Mouse (Mus musculus) adipocyte (in vitro differentiated cells): ENCODE results near the gene Myo5c.
A peak's percentile ranks its signal among the peaks of the same experiment; 100 is the strongest.

ENCODE experiments used
- DNase-seq: peaks from one replicate; pipeline ENCODE4 v3.0.0-alpha.2; 2016; ENCODE audit warnings: low spot score

Myo5c gene

DNA sequence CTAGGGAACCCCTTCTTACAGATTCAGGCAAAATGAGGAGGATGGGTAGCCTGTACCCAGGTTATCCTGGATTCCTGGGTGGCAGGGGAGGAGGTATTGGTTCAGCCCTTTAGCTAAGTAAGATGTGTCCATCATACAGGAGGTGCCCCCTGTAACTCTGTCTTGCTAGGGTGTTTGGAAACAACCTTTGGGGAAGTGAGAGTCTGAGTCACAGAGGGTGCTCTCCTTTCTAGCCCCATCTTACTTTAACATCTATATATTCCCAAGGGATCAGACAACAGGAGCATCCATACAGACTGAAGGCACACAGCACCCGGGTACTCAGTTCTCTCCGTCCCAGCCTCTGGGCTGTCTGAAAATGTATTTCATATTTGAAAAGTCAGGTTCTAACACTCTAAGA lies 50.4 kb downstream of the Myo5c start:
- DNase-seq, result no peak

- DNase-seq, result peak; percentile 77
Measured at GRCm38 (mm10) chr9:75282830-75283229, 51.0 kb downstream of the Myo5c start.

- DNase-seq, result no peak
Measured at GRCm38 (mm10) chr9:75283636-75284035, 51.8 kb downstream of the Myo5c start.

DNA sequence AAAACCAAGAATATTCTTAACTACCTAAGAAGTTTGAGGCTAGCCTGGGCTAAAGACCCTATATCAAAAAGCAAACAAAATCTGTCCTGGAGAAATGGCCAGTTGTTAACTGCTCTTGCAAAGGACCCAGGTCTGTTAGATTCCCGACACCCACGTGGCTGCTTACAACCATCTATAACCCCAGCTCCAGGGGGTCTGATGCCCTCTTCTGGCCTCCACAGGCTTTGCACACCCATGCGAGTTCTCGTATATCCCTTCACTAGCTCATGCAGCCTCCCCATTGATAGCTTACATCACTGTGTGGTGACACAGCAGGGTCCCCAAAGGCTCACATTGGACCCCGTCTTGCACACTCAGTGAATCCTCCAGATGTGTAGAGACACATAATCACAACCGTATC lies 53.5 kb downstream of the Myo5c start:
- DNase-seq, result no peak

DNA sequence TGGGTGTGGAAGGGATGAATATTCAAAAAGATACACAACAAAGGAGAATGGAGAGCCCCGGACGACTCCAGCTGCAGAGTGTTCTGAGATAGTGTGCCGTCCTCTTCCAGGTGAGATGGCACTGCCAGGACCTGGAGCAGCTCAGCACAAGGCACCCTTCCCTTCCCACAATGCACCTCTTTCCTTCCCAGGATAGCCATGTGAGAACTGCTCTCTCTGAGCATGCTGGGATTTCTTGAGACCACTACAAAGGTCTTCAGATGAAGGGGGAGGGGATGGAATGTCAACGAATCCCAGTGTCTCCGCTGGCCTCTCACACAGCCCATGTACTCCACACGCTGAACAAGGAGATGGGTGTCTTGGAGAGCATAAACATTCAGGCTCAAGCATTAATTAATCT lies 55.8 kb downstream of the Myo5c start:
- no peak for DNase-seq

GRCm38 (mm10) chr9:75289545-75289944 lies 57.7 kb downstream of the Myo5c start:
- DNase-seq, result peak; percentile 41

- DNase-seq, result peak; percentile 54
Measured at GRCm38 (mm10) chr9:75299342-75299741, 67.5 kb downstream of the Myo5c start.

DNA sequence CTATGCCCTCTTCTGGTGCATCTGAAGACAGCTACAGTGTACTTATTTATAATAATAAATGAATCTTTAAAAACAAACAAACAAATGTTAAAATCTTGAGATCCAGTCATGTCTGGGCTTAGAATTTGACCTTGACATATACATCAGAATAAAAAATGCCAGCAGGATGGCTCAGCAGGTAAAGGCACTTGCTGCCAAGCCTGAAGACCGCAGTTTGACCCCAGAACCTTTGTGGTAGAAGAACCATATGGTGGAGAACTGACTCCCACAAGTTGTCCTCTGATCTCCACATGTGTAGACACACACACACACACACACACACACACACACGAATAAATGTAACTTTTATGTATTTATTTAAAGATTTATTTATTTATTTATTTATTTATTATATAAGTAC lies 71.2 kb downstream of the Myo5c start:
- DNase-seq, result no peak

GRCm38 (mm10) chr9:75303701-75304261 lies 72.0 kb downstream of the Myo5c start:
- no peak for DNase-seq

- no peak for DNase-seq
Measured at GRCm38 (mm10) chr9:75304286-75304685, 72.5 kb downstream of the Myo5c start.

DNA sequence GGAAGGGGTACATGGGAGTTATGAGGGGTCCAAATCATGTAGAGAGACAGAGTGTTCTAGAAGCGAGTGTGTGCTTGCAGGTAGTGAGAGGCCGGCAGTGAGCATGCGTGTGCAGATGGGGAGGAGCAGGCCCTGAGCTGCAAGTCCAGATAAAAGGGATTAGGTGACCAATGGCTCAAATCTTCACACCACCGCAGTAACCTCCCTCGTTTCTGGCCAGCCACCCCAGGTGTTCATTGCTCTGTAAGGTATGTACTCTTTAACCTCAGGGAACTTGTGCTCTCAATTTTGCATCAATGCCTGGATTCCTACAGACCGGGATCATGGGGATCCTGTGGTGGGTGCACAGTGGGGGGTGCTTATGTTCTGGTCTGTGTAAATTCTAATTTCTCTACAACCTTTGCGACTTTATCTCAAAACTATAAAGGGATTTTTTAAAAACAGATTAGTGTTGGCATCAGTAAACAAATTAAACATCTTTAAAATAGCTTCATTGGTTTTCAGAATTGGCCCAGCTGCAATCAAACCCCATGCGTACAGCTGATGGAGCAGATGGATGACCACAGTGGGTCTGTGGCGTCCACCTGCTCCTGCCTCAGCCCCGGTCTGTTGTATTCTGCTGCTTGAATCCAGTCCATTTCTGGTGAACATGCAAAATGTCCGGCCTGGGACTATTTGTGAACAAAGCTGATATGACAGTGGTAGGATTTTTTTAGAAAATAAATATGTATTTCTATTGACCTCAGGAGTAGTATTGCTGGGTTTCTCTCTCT lies 74.5 kb downstream of the Myo5c start, which contains the start of gene Gnb5:
TSS of gene Gnb5 (plus strand) at position 163 of the 773 bp plus-strand sequence.
- no peak for DNase-seq

- no peak for DNase-seq
Measured at GRCm38 (mm10) chr9:75307015-75307414, 75.2 kb downstream of the Myo5c start.

GRCm38 (mm10) chr9:75308621-75309020 lies 76.8 kb downstream of the Myo5c start:
- DNase-seq, result no peak

- peak; percentile 78 for DNase-seq
Measured at GRCm38 (mm10) chr9:75312008-75312407, 80.2 kb downstream of the Myo5c start.

- peak; percentile 60 for DNase-seq
Measured at GRCm38 (mm10) chr9:75313138-75313831, 81.5 kb downstream of the Myo5c start.

- peak; percentile 47 for DNase-seq
Measured at GRCm38 (mm10) chr9:75313832-75314516, 82.2 kb downstream of the Myo5c start.

DNA sequence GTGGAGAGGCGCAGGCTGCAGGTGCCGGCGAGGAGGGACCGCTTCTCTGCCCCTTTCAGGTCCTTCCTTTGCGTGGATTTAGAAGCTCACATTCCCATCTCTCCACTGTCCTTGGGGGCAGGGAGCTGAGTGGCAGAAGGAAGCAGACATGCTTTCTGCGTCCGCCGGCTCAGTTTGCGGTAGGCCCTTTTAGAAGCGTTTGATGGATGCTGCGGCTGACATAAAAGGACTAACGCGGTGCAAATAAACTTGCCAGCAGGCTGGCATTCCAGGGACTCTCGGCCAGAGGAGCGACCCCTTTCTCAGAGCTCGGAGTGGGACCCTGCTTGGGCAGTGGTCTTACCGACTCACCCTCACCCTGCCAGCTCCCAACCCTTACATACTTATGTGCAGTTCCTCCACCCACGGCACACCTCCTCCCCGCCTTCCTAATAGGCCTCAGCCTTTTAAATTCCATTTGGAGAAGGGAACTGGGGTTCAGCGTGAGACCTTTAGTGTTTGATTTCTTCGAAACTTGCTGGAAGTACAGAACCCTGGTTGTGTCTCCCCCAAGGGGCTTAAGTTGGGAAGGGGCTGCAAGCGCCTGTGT lies 82.8 kb downstream of the Myo5c start:
- peak; percentile 20 for DNase-seq

GRCm38 (mm10) chr9:75315238-75315637 lies 83.4 kb downstream of the Myo5c start:
- no peak for DNase-seq

- no peak for DNase-seq
Measured at GRCm38 (mm10) chr9:75316771-75317170, 85.0 kb downstream of the Myo5c start.

- no peak for DNase-seq
Measured at GRCm38 (mm10) chr9:75318196-75318595, 86.4 kb downstream of the Myo5c start.

- no peak for DNase-seq
Measured at GRCm38 (mm10) chr9:75319365-75319764, 87.5 kb downstream of the Myo5c start.
